Mouse (Mus musculus): ENCODE data around the gene Rab26.
A peak's percentile ranks its signal among the peaks of the same experiment; 100 is the strongest.

The Rab26 gene

DNA sequence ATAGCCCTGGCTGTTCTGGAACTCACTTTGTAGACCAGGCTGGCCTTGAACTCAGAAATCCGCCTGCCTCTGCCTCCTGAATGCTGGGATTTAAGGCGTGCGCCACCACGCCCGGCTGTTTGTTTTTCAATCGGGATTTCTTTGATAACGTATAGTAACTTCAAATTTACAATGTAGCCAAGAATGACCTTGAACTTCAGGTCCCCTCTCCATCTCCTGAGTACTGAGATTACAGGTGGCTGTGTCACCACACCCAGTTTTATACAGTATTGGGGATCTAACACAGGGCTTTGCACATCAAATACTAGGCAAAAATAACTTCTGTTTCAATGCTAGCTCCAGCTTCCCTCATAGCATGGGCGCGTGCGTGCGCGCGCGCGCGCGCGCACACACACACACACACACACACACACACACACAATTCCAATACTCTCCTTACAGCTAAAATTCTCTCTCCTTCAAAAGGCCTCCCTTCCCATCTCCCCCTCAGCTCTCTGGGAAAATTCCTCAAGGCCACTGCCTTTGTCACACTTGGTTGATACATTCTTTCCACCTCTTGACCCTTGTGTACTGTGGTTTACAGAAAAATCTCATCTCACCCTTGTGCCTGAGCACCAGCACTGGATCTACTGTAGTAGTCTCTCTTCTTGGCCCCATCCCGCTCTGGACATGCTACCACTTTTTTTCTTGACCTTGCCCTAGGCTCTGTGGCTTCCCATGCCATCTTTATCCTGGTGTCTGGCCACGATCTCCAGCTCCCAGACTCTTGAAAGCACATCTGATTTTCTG is 52.8 kb downstream of the Rab26 start:
- DNase-seq (ENCODE audit: extremely low spot score, low read depth, low spot score), result no peak

GRCm38 (mm10) chr17:24480201-24480826 is 53.7 kb downstream of the Rab26 start:
- no peak for DNase-seq (ENCODE audit: extremely low spot score, low read depth, low spot score)

DNA sequence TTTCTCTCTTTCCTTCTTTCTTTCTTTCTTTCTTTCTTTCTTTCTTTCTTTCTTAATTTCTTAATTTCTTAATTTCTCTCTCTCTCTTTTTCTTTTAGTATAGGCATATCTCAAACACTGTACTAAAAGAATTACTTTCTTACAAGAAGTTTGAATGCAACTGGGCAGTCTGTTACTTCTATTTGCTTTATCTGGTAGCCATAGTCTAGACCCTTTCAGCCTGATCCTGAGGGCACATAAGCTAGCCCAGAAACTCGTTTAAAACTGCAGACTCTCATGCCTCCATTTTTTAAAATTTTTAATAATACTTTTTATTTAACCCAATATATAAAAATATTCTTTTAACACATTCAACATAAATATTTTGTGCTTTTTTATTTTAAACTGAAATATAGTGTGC is 54.6 kb downstream of the Rab26 start:
- no peak for DNase-seq (ENCODE audit: extremely low spot score, low read depth, low spot score)

- peak; percentile 94 for DNase-seq (ENCODE audit: extremely low spot score, low read depth, low spot score)
Observed at GRCm38 (mm10) chr17:24478663-24479380, 55.2 kb downstream of the Rab26 start, which contains the start of gene Mlst8. TSS of gene Mlst8 (minus strand) at chr17:24479078.

- DNase-seq (ENCODE audit: extremely low spot score, low read depth, low spot score), result no peak
Observed at GRCm38 (mm10) chr17:24477985-24478600, 55.9 kb downstream of the Rab26 start.
